Comparison of ENCODE assay signal across 14 mouse cellular contexts in the genomic region with DNA sequence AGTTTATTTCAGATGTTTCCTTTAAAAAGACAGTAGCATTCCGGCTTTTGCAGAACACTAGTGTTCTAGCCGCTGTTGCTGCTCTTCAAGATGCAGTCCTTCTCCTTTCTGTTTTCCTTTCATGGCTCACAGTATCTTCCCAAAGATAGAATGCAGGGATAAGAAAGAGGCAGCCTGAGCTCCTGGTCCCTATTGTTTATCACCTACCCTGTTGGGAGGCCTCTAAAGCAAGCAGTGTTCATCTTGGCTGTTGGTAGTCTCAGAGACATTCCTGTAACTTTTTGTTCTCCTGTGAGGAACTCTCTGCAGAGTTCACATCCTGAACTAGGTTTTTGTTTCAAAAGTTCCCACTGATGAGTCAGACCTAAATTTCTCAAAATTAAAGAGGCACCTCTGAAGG. TPM values are rescaled to one million over a fixed set of nuclear protein-coding genes. Genes with fewer than 3 reads are reported as not detected.
A peak's percentile ranks its signal among the peaks of the same experiment; 100 is the strongest.
DNase-seq lines count a peak whose midpoint lies in the region; ATAC-seq and TF ChIP-seq lines count a peak whose summit lies in the region.
"Had no signal": no experiment of that assay in that cellular context is flagged by ENCODE, and none has a peak within 500 bp of the region (broad histone marks: within the 10 kb centered on the region; RNA-seq: fewer than 3 reads in every experiment).

No protein-coding gene starts in this region.

- no peak overlapping the region for H3K4me3 ChIP-seq in heart, embryonic 13.5 days
- no peak overlapping the region for H3K4me3 ChIP-seq in heart, adult 2 months
- H3K4me3 ChIP-seq in lung, embryonic 15.5 days, result no peak overlapping the region
- H3K4me3 ChIP-seq in stomach, embryonic 14.5 days (ENCODE audit: low read depth, low read length), result no peak overlapping the region
- no peak overlapping the region for H3K4me3 ChIP-seq in forebrain, embryonic 11.5 days (ENCODE audit: low read depth, low read length)
- H3K4me3 ChIP-seq in midbrain, embryonic 16.5 days (ENCODE audit: low read depth, low read length), result no peak overlapping the region
- H3K4me3 ChIP-seq: forebrain, embryonic 12.5 days had no signal

- H3K9me3 ChIP-seq in heart, embryonic 13.5 days, result no peaks in the 10 kb centered on the region
- H3K9me3 ChIP-seq in lung, embryonic 15.5 days, result no peaks in the 10 kb centered on the region
- H3K9me3 ChIP-seq in stomach, embryonic 14.5 days (ENCODE audit: control insufficient read depth, low read depth, low read length), result no peaks in the 10 kb centered on the region
- H3K9me3 ChIP-seq in forebrain, embryonic 11.5 days (ENCODE audit: control insufficient read depth, low read length), result no peaks in the 10 kb centered on the region
- H3K9me3 ChIP-seq in midbrain, embryonic 16.5 days (replicated peaks; ENCODE audit: control insufficient read depth, low read length, poor library complexity, severe bottlenecking), result no peaks in the 10 kb centered on the region
- H3K9me3 ChIP-seq: forebrain, embryonic 12.5 days had no signal

- TF ChIP-seq POLR2A in heart, adult 2 months (IDR thresholded peaks at IDR 0.05; ENCODE audit: insufficient read depth, low read depth, low read length), result no peak

- TF ChIP-seq EP300 in heart, adult 2 months (IDR thresholded peaks at IDR 0.05; ENCODE audit: insufficient read depth, low read depth, low read length), result no peak

- no peak for TF ChIP-seq CTCF in heart, adult 2 months (IDR thresholded peaks at IDR 0.05)

- no peaks in the 10 kb centered on the region for H3K36me3 ChIP-seq in heart, embryonic 13.5 days
- H3K36me3 ChIP-seq in heart, adult 2 months (ENCODE audit: control insufficient read depth, insufficient read depth, low read length), result no peaks in the 10 kb centered on the region
- H3K36me3 ChIP-seq in lung, embryonic 15.5 days, result no peaks in the 10 kb centered on the region
- H3K36me3 ChIP-seq in stomach, embryonic 14.5 days (ENCODE audit: control insufficient read depth, insufficient read depth, low read length), result no peaks in the 10 kb centered on the region
- H3K36me3 ChIP-seq in forebrain, embryonic 11.5 days (ENCODE audit: control insufficient read depth, insufficient read depth, low read length), result no peaks in the 10 kb centered on the region
- no peaks in the 10 kb centered on the region for H3K36me3 ChIP-seq in midbrain, embryonic 16.5 days (ENCODE audit: control insufficient read depth, insufficient read depth, low read length)
- H3K36me3 ChIP-seq: forebrain, embryonic 12.5 days had no signal

- H3K4me2 ChIP-seq in heart, embryonic 13.5 days, result peak overlapping the region; percentile 32
- H3K4me2 ChIP-seq in lung, embryonic 15.5 days, result no peak overlapping the region
- peak overlapping the region; percentile 32 for H3K4me2 ChIP-seq in stomach, embryonic 14.5 days (replicated peaks; ENCODE audit: low read depth, low read length)
- no peak overlapping the region for H3K4me2 ChIP-seq in forebrain, embryonic 11.5 days (ENCODE audit: low read depth, low read length, severe bottlenecking)
- no peak overlapping the region for H3K4me2 ChIP-seq in midbrain, embryonic 16.5 days (ENCODE audit: low read length)
- H3K4me2 ChIP-seq: forebrain, embryonic 12.5 days had no signal

- H3K27me3 ChIP-seq in heart, embryonic 13.5 days (replicated peaks), result no peaks in the 10 kb centered on the region
- no peaks in the 10 kb centered on the region for H3K27me3 ChIP-seq in heart, adult 2 months (ENCODE audit: control insufficient read depth, insufficient read depth, low read length)
- H3K27me3 ChIP-seq in lung, embryonic 15.5 days, result peaks cover 9% of the 10 kb centered on the region; the same call in 1 of the 2 replicates
- H3K27me3 ChIP-seq in stomach, embryonic 14.5 days (ENCODE audit: control insufficient read depth, insufficient read depth, low read length), result no peaks in the 10 kb centered on the region
- peaks cover 25% of the 10 kb centered on the region for H3K27me3 ChIP-seq in forebrain, embryonic 11.5 days (ENCODE audit: control insufficient read depth, insufficient read depth, low read length)
- H3K27me3 ChIP-seq in midbrain, embryonic 16.5 days (ENCODE audit: control insufficient read depth, insufficient read depth, low read depth, low read length), result peaks cover 8% of the 10 kb centered on the region
- H3K27me3 ChIP-seq: CH12.LX had no signal

- peak overlapping the region; percentile 43 for H3K27ac ChIP-seq in heart, embryonic 13.5 days (replicated peaks)
- no peak overlapping the region for H3K27ac ChIP-seq in heart, adult 2 months
- H3K27ac ChIP-seq in lung, embryonic 15.5 days, result peak overlapping the region; percentile 31; the same call in 1 of the 2 replicates
- peak overlapping the region; percentile 40; the same call in 1 of the 2 replicates for H3K27ac ChIP-seq in stomach, embryonic 14.5 days (ENCODE audit: low read length)
- H3K27ac ChIP-seq in forebrain, embryonic 11.5 days (ENCODE audit: low read depth, low read length), result no peak overlapping the region
- no peak overlapping the region for H3K27ac ChIP-seq in midbrain, embryonic 16.5 days (ENCODE audit: low read length)
- H3K27ac ChIP-seq: forebrain, embryonic 12.5 days had no signal

- DNase-seq in heart, adult 2 months, result no peak
- DNase-seq in lung, postnatal 4 days, result no peak
- DNase-seq in fibroblast of lung, adult 2 months (ENCODE audit: low read depth), result peak; percentile 25
- DNase-seq in forebrain, embryonic 11.5 days (ENCODE audit: low spot score), result no peak
- DNase-seq: cerebellum, postnatal 36 days; left cerebral cortex, postnatal 4 days; lung, postnatal 36 days; right cerebral cortex, postnatal 4 days had no signal

- no peaks in the 10 kb centered on the region for H3K79me2 ChIP-seq in heart, adult 2 months (replicated peaks; ENCODE audit: control insufficient read depth, insufficient read depth, low read length)

- H3K9ac ChIP-seq in heart, embryonic 13.5 days, result peak overlapping the region; percentile 100
- no peak overlapping the region for H3K9ac ChIP-seq in heart, adult 2 months (ENCODE audit: low read depth, low read length)
- H3K9ac ChIP-seq in lung, embryonic 15.5 days, result no peak overlapping the region
- H3K9ac ChIP-seq in stomach, embryonic 14.5 days (replicated peaks; ENCODE audit: low read depth, low read length), result no peak overlapping the region
- no peak overlapping the region for H3K9ac ChIP-seq in forebrain, embryonic 11.5 days (ENCODE audit: low read length)
- H3K9ac ChIP-seq in midbrain, embryonic 16.5 days (ENCODE audit: low read depth, low read length), result no peak overlapping the region
- H3K9ac ChIP-seq: forebrain, embryonic 12.5 days had no signal

- H3K4me1 ChIP-seq in heart, embryonic 13.5 days, result peaks cover 39% of the 10 kb centered on the region
- H3K4me1 ChIP-seq in heart, adult 2 months (ENCODE audit: control insufficient read depth, insufficient read depth, low read length), result no peaks in the 10 kb centered on the region
- peaks cover 33% of the 10 kb centered on the region for H3K4me1 ChIP-seq in lung, embryonic 15.5 days
- H3K4me1 ChIP-seq in stomach, embryonic 14.5 days (ENCODE audit: control insufficient read depth, insufficient read depth, low read length), result peaks cover 18% of the 10 kb centered on the region
- peaks cover 10% of the 10 kb centered on the region for H3K4me1 ChIP-seq in forebrain, embryonic 11.5 days (replicated peaks; ENCODE audit: control insufficient read depth, insufficient read depth, low read length)
- H3K4me1 ChIP-seq in midbrain, embryonic 16.5 days (ENCODE audit: control insufficient read depth, insufficient read depth, low read length), result peaks cover 20% of the 10 kb centered on the region

- no peak for ATAC-seq in heart, embryonic 13.5 days (ENCODE audit: extremely low read depth, insufficient number of reproducible peaks, low FRiP score, low TSS enrichment)
- no peak for ATAC-seq in lung, embryonic 15.5 days (ENCODE audit: borderline replicate concordance, extremely low read depth, low FRiP score, low TSS enrichment)
- no peak for ATAC-seq in stomach, embryonic 14.5 days (ENCODE audit: insufficient number of reproducible peaks, insufficient read depth, low FRiP score, low read depth)
- no peak for ATAC-seq in forebrain, embryonic 11.5 days (replicated peaks; ENCODE audit: low FRiP score)
- ATAC-seq in midbrain, embryonic 16.5 days, result no peak

- 40% methylated on average over 2 of the region's 2 CpGs for WGBS in heart, embryonic 13.5 days
- WGBS in heart, adult 2 months, result 92% methylated on average over 2 of the region's 2 CpGs
- 22% methylated on average over 2 of the region's 2 CpGs for WGBS in lung, embryonic 15.5 days
- WGBS in stomach, embryonic 14.5 days, result 30% methylated on average over 2 of the region's 2 CpGs
- 10% methylated on average over 2 of the region's 2 CpGs for WGBS in forebrain, embryonic 11.5 days
- 45% methylated on average over 2 of the region's 2 CpGs for WGBS in midbrain, embryonic 16.5 days

- intact Hi-C loops in heart, adult 2 months (cut with DNase I), result loop anchor here (5.0 to 10.0 kb wide), 3 partner anchors 180 to 1738 kb away; no protein-coding TSS in a partner anchor

RNA-seq across cellular contexts. Expression of a gene that starts 3.8 kb away (rescaled TPM):
- polyA plus RNA-seq in heart, embryonic 13.5 days (2015; fragmentation: Nextera tagmentation; extraction: Ambion mirVana), result 65.4 and 68.5 TPM in 2 replicates
- total RNA-seq in heart, adult 2 months (2021), result 10 to 100 TPM; 29.0 to 31.4 TPM
- 18.2 and 22.6 TPM in 2 replicates for polyA plus RNA-seq in heart, adult 2 months (2012; rRNA removed)
- polyA plus RNA-seq in lung, embryonic 15.5 days (2015; fragmentation: Nextera tagmentation; extraction: Ambion mirVana), result 112 and 116 TPM in 2 replicates
- polyA plus RNA-seq in stomach, embryonic 14.5 days (2014; fragmentation: Nextera tagmentation; extraction: Ambion mirVana), result 151 and 155 TPM in 2 replicates
- 29.9 and 34.1 TPM in 2 replicates for polyA plus RNA-seq in forebrain, embryonic 11.5 days (2014; fragmentation: Nextera tagmentation; extraction: Ambion mirVana)
- 34.6 and 35.5 TPM in 2 replicates for polyA plus RNA-seq in midbrain, embryonic 16.5 days (2015; fragmentation: Nextera tagmentation; extraction: Ambion mirVana)

Comparison
In these comparisons a context has a peak if more than half of its experiments do, and no peak if none do; other contexts are left out.
1. H3K27ac ChIP-seq: peak in heart, embryonic 13.5 days (single experiment), lung, embryonic 15.5 days (single experiment) and stomach, embryonic 14.5 days (single experiment); none in heart, adult 2 months (single experiment), forebrain, embryonic 11.5 days (single experiment) and midbrain, embryonic 16.5 days (single experiment).
2. H3K4me2 ChIP-seq: peak in heart, embryonic 13.5 days (single experiment) and stomach, embryonic 14.5 days (single experiment); none in lung, embryonic 15.5 days (single experiment), forebrain, embryonic 11.5 days (single experiment) and midbrain, embryonic 16.5 days (single experiment).